Mouse (Mus musculus): ENCODE measurements around the gene Olfr97.
A peak's percentile ranks its signal among the peaks of the same experiment; 100 is the strongest.
"Not testable (repeated sequence)": the region's sequence is repeated elsewhere in the genome, so short reads cannot be mapped to it uniquely, and the experiment has no call there.

The Olfr97 gene

GRCm38 (mm10) chr17:37237230-37237629 lies at the start of gene Olfr97:
TSS of gene Olfr97 (minus strand) at chr17:37237330.
- not testable (repeated sequence) for DNase-seq (ENCODE audit: low spot score)

- no peak for DNase-seq (ENCODE audit: low spot score)
These were observed 46.2 kb upstream of the Olfr97 start, which contains the start of gene Olfr99 for GRCm38 (mm10) chr17:37283360-37283759. TSS of gene Olfr99 (minus strand) at chr17:37283460.

GRCm38 (mm10) chr17:37280331-37280730 lies 43.2 kb upstream of the Olfr97 start:
- DNase-seq (ENCODE audit: low spot score) = no peak

- DNase-seq (ENCODE audit: low spot score) = no peak
These were observed 39.4 kb upstream of the Olfr97 start for GRCm38 (mm10) chr17:37276573-37276972.

GRCm38 (mm10) chr17:37275626-37276248 lies 38.6 kb upstream of the Olfr97 start:
- no peak for DNase-seq (ENCODE audit: low spot score)

GRCm38 (mm10) chr17:37270702-37271092 lies 33.6 kb upstream of the Olfr97 start:
- peak; percentile 49 for DNase-seq (ENCODE audit: low spot score)

GRCm38 (mm10) chr17:37270058-37270701 lies 33.0 kb upstream of the Olfr97 start, which contains the start of gene H2-M3:
TSS of gene H2-M3 (plus strand) at chr17:37270220.
- peak; percentile 78 for DNase-seq (ENCODE audit: low spot score)

- DNase-seq (ENCODE audit: low spot score) = no peak
These were observed 26.5 kb upstream of the Olfr97 start, which contains the start of gene Olfr98 for GRCm38 (mm10) chr17:37263626-37264025. TSS of gene Olfr98 (minus strand) at chr17:37263749.

GRCm38 (mm10) chr17:37250544-37250943 lies 13.4 kb upstream of the Olfr97 start:
- no peak for DNase-seq (ENCODE audit: low spot score)

- DNase-seq (ENCODE audit: low spot score) = no peak
These were observed 12.3 kb upstream of the Olfr97 start for GRCm38 (mm10) chr17:37249460-37249859.

- no peak for DNase-seq (ENCODE audit: low spot score)
These were observed 9.6 kb upstream of the Olfr97 start for GRCm38 (mm10) chr17:37246715-37247114.

- no peak for DNase-seq (ENCODE audit: low spot score)
These were observed 5.1 kb upstream of the Olfr97 start for GRCm38 (mm10) chr17:37242198-37242597.

GRCm38 (mm10) chr17:37221879-37222278 lies 15.3 kb downstream of the Olfr97 start:
- DNase-seq (ENCODE audit: low spot score) = no peak

- no peak for DNase-seq (ENCODE audit: low spot score)
These were observed 17.3 kb downstream of the Olfr97 start, which contains the start of gene Olfr96 for GRCm38 (mm10) chr17:37219846-37220245. TSS of gene Olfr96 (plus strand) at chr17:37220146.

- DNase-seq (ENCODE audit: low spot score) = no peak
These were observed 18.6 kb downstream of the Olfr97 start for GRCm38 (mm10) chr17:37218486-37218885.

GRCm38 (mm10) chr17:37213018-37213417 lies 24.1 kb downstream of the Olfr97 start, which contains the start of gene Olfr95:
TSS of gene Olfr95 (minus strand) at chr17:37213118.
- DNase-seq (ENCODE audit: low spot score) = no peak

GRCm38 (mm10) chr17:37210884-37211768 lies 26.0 kb downstream of the Olfr97 start:
- DNase-seq (ENCODE audit: low spot score) = no peak

GRCm38 (mm10) chr17:37203917-37204236 lies 33.3 kb downstream of the Olfr97 start:
- no peak for DNase-seq (ENCODE audit: low spot score)

GRCm38 (mm10) chr17:37203206-37203916 lies 33.8 kb downstream of the Olfr97 start:
- peak; percentile 61 for DNase-seq (ENCODE audit: low spot score)

GRCm38 (mm10) chr17:37200894-37201293 lies 36.2 kb downstream of the Olfr97 start, which contains the start of gene Olfr94:
TSS of gene Olfr94 (minus strand) at chr17:37200994.
- no peak for DNase-seq (ENCODE audit: low spot score)

- DNase-seq (ENCODE audit: low spot score) = peak; percentile 33
These were observed 40.0 kb downstream of the Olfr97 start for GRCm38 (mm10) chr17:37196845-37197724.

Measured in ovary, postnatal 36 days (tissue).